Mouse (Mus musculus): ENCODE data around the gene Nudt1.
"Not testable (repeated sequence)": the region's sequence is repeated elsewhere in the genome, so short reads cannot be mapped to it uniquely, and the experiment has no call there.

- not testable (repeated sequence) for TF ChIP-seq CTCF (conservative IDR thresholded peaks at IDR 0.05; ENCODE audit: insufficient read depth, insufficient read length, low read depth, low read length); POLR2A (IDR thresholded peaks at IDR 0.05; ENCODE audit: low read depth, low read length)
Measured at GRCm38 (mm10) chr5:140368126-140368525, 46.7 kb downstream of the Nudt1 start.
